Mouse (Mus musculus) kidney, embryonic 15.5 days (tissue): Measurements from ENCODE around the gene Arhgef2. TPM values are rescaled to one million over a fixed set of nuclear protein-coding genes. Genes with fewer than 3 reads are reported as not detected.
A peak's percentile ranks its signal among the peaks of the same experiment; 100 is the strongest.
"Not testable (repeated sequence)": the region's sequence is repeated elsewhere in the genome, so short reads cannot be mapped to it uniquely, and the experiment has no call there.

Source experiments
- ATAC-seq: fragments of 200-750 bp; cut with Nextera tagmentation; replicated peaks from 2 replicates; pipeline ENCODE4 v1.8.0; 2017; ENCODE audit warnings: moderate TSS enrichment; ENCODE audit not compliant: low FRiP score
- H3K27ac ChIP-seq: fragments of 300-500 bp; sonication (generic); 2 replicates; pipeline ENCODE4 v1.5.1; 2015; ENCODE audit warnings: mild to moderate bottlenecking, inconsistent platforms
- H3K27me3 ChIP-seq: fragments of 300-500 bp; sonication (generic); 2 replicates; pipeline ENCODE4 v1.6.1; 2015; ENCODE audit warnings: inconsistent platforms
- H3K36me3 ChIP-seq: fragments of 300-500 bp; sonication (generic); 2 replicates; pipeline ENCODE4 v1.6.1; 2015; ENCODE audit warnings: inconsistent platforms
- H3K4me1 ChIP-seq: fragments of 300-500 bp; sonication (generic); 2 replicates; pipeline ENCODE4 v1.6.1; 2015; ENCODE audit warnings: inconsistent platforms
- H3K4me2 ChIP-seq: fragments of 300-500 bp; sonication (generic); 2 replicates; pipeline ENCODE4 v1.6.1; 2015; ENCODE audit warnings: moderate library complexity, mild to moderate bottlenecking, inconsistent platforms
- H3K4me3 ChIP-seq: fragments of 300-500 bp; sonication (generic); replicated peaks from 2 replicates; pipeline ENCODE4 v1.5.1; 2015; ENCODE audit warnings: mild to moderate bottlenecking, inconsistent platforms
- H3K9ac ChIP-seq: fragments of 300-500 bp; sonication (generic); 2 replicates; pipeline ENCODE4 v1.6.1; 2015; ENCODE audit warnings: mild to moderate bottlenecking, inconsistent platforms
- H3K9me3 ChIP-seq: fragments of 300-500 bp; sonication (generic); replicated peaks from 2 replicates; pipeline ENCODE4 v1.6.1; 2016; ENCODE audit warnings: inconsistent platforms
- WGBS: fragments of 180-500 bp; shearing (Covaris S2); methylation state at CpG from one replicate; pipeline ENCODE4 v1.1.7; 2015; ENCODE audit warnings: mixed read lengths; 5-methylcytosine and 5-hydroxymethylcytosine counted together
- polyA plus RNA-seq: library from polyadenylated mRNA; unstranded; fragments of >200 nt; fragmentation: Nextera tagmentation; extraction: Ambion mirVana; gene quantifications from 2 replicates; pipeline ENCODE4 v1.2.1, GENCODE M21; 2015

Arhgef2 gene
- polyA plus RNA-seq: 99.8 and 104 TPM in 2 replicates

GRCm38 (mm10) chr3:88605666-88606065 is at the start of gene Arhgef2:
TSS of gene Arhgef2 (plus strand) at chr3:88605966.
- H3K27me3 ChIP-seq, H3K36me3 ChIP-seq, H3K9ac ChIP-seq, ATAC-seq, H3K4me3 ChIP-seq, H3K9me3 ChIP-seq, H3K27ac ChIP-seq: not testable (repeated sequence)
- WGBS: 93% methylated on average over 2 of the region's 2 CpGs
- Histone ChIP-seq H3K4me1 (peaks cover 24% of the 10 kb centered on the region), H3K4me2 (peak within 1 kb of the TSS; percentile 71; the same call in 1 of the 2 replicates)

GRCm38 (mm10) chr3:88556616-88557015 is 49.1 kb upstream of the Arhgef2 start:
- H3K27ac ChIP-seq: no peak overlapping the region
- H3K9ac ChIP-seq: no peak overlapping the region
- H3K9me3 ChIP-seq: no peaks in the 10 kb centered on the region
- peaks cover 33% of the 10 kb centered on the region for H3K4me1 ChIP-seq
- ATAC-seq: no peak
- H3K36me3 ChIP-seq: peaks cover 63% of the 10 kb centered on the region
- no peak overlapping the region for H3K4me3 ChIP-seq
- H3K4me2 ChIP-seq: no peak overlapping the region
- H3K27me3 ChIP-seq: no peaks in the 10 kb centered on the region
- WGBS: 88% methylated on average over 8 of the region's 8 CpGs

GRCm38 (mm10) chr3:88559596-88559995 is 46.2 kb upstream of the Arhgef2 start:
- no peak for ATAC-seq
- Histone ChIP-seq H3K36me3 (peaks cover 92% of the 10 kb centered on the region), H3K4me3 (no peak overlapping the region), H3K9ac (no peak overlapping the region), H3K4me2 (no peak overlapping the region), H3K9me3 (no peaks in the 10 kb centered on the region), H3K4me1 (peaks cover 52% of the 10 kb centered on the region), H3K27me3 (no peaks in the 10 kb centered on the region), H3K27ac (no peak overlapping the region)
- 84% methylated on average over 9 of the region's 9 CpGs for WGBS

GRCm38 (mm10) chr3:88561989-88562388 is 43.8 kb upstream of the Arhgef2 start:
- H3K9me3 ChIP-seq: no peaks in the 10 kb centered on the region
- H3K4me3 ChIP-seq: no peak overlapping the region
- H3K4me1 ChIP-seq: peaks cover 42% of the 10 kb centered on the region
- peaks cover 99% of the 10 kb centered on the region for H3K36me3 ChIP-seq
- H3K27ac ChIP-seq: peak overlapping the region; percentile 87
- no peaks in the 10 kb centered on the region for H3K27me3 ChIP-seq
- WGBS: 44% methylated on average over 4 of the region's 4 CpGs
- ATAC-seq: peak; percentile 22
- 0 out of 2 replicates have a peak overlapping the region, but pooled peaks have one; percentile 15 for H3K9ac ChIP-seq
- no peak overlapping the region for H3K4me2 ChIP-seq

GRCm38 (mm10) chr3:88563442-88563841 is 42.3 kb upstream of the Arhgef2 start:
- 0 out of 2 replicates have a peak overlapping the region, but pooled peaks have one; percentile 9 for H3K4me2 ChIP-seq
- H3K27ac ChIP-seq: peak overlapping the region; percentile 87
- no peaks in the 10 kb centered on the region for H3K27me3 ChIP-seq
- H3K36me3 ChIP-seq: peaks cover 99% of the 10 kb centered on the region
- H3K4me1 ChIP-seq: peaks cover 42% of the 10 kb centered on the region
- H3K4me3 ChIP-seq: no peak overlapping the region
- 0 out of 2 replicates have a peak overlapping the region, but pooled peaks have one; percentile 26 for H3K9ac ChIP-seq
- H3K9me3 ChIP-seq: no peaks in the 10 kb centered on the region
- ATAC-seq: 0 out of 2 replicates have a peak, but pooled peaks have one; percentile 3
- WGBS: 29% methylated on average over 4 of the region's 4 CpGs

- H3K27ac ChIP-seq: peak overlapping the region; percentile 87
- peak; percentile 81 for ATAC-seq
- 39% methylated on average over 7 of the region's 7 CpGs for WGBS
- peak overlapping the region; percentile 9; the same call in 1 of the 2 replicates for H3K4me2 ChIP-seq
- H3K27me3 ChIP-seq: no peaks in the 10 kb centered on the region
- peaks cover 99% of the 10 kb centered on the region for H3K36me3 ChIP-seq
- 0 out of 2 replicates have a peak overlapping the region, but pooled peaks have one; percentile 26 for H3K9ac ChIP-seq
- H3K9me3 ChIP-seq: no peaks in the 10 kb centered on the region
- no peak overlapping the region for H3K4me3 ChIP-seq
- peaks cover 42% of the 10 kb centered on the region for H3K4me1 ChIP-seq
Observed at GRCm38 (mm10) chr3:88563966-88564365, 41.8 kb upstream of the Arhgef2 start.

GRCm38 (mm10) chr3:88566116-88566515 is 39.6 kb upstream of the Arhgef2 start:
- Histone ChIP-seq H3K27ac (no peak overlapping the region), H3K4me2 (no peak overlapping the region), H3K4me1 (peaks cover 41% of the 10 kb centered on the region), H3K36me3 (peaks cover 93% of the 10 kb centered on the region), H3K9me3 (no peaks in the 10 kb centered on the region), H3K4me3 (no peak overlapping the region), H3K9ac (no peak overlapping the region), H3K27me3 (no peaks in the 10 kb centered on the region)
- 90% methylated on average over 3 of the region's 3 CpGs for WGBS
- ATAC-seq: no peak

- Histone ChIP-seq H3K4me1 (peaks cover 36% of the 10 kb centered on the region), H3K9me3 (no peaks in the 10 kb centered on the region), H3K27ac (no peak overlapping the region), H3K27me3 (no peaks in the 10 kb centered on the region), H3K4me3 (no peak overlapping the region), H3K36me3 (peaks cover 88% of the 10 kb centered on the region), H3K9ac (no peak overlapping the region), H3K4me2 (no peak overlapping the region)
- ATAC-seq: no peak
- whole genome bisulfite sequencing: 77% methylated on average over 4 of the region's 4 CpGs
Observed at GRCm38 (mm10) chr3:88566536-88567061, 39.2 kb upstream of the Arhgef2 start.

- Histone ChIP-seq H3K36me3 (peaks cover 76% of the 10 kb centered on the region), H3K4me2 (no peak overlapping the region), H3K4me3 (no peak overlapping the region), H3K9me3 (no peaks in the 10 kb centered on the region), H3K27me3 (no peaks in the 10 kb centered on the region), H3K9ac (no peak overlapping the region), H3K27ac (no peak overlapping the region), H3K4me1 (peaks cover 23% of the 10 kb centered on the region)
- 86% methylated on average over 6 of the region's 6 CpGs for WGBS
- ATAC-seq: no peak
Observed at GRCm38 (mm10) chr3:88567892-88568291, 37.9 kb upstream of the Arhgef2 start.

GRCm38 (mm10) chr3:88568615-88569014 is 37.2 kb upstream of the Arhgef2 start:
- WGBS: 97% methylated on average over 2 of the region's 2 CpGs

GRCm38 (mm10) chr3:88569093-88569492 is 36.7 kb upstream of the Arhgef2 start:
- H3K4me3 ChIP-seq: no peak overlapping the region
- no peak overlapping the region for H3K4me2 ChIP-seq
- WGBS: 96% methylated on average over 2 of the region's 2 CpGs
- no peak overlapping the region for H3K9ac ChIP-seq
- H3K27me3 ChIP-seq: no peaks in the 10 kb centered on the region
- no peak for ATAC-seq
- H3K27ac ChIP-seq: no peak overlapping the region
- H3K9me3 ChIP-seq: no peaks in the 10 kb centered on the region
- peaks cover 64% of the 10 kb centered on the region for H3K36me3 ChIP-seq
- H3K4me1 ChIP-seq: peaks cover 11% of the 10 kb centered on the region

More at GRCm38 (mm10) chr3:88568615-88569014, 37.2 kb upstream of the Arhgef2 start:
- Histone ChIP-seq H3K9ac (no peak overlapping the region), H3K4me3 (no peak overlapping the region), H3K27ac (no peak overlapping the region), H3K36me3 (peaks cover 69% of the 10 kb centered on the region), H3K9me3 (no peaks in the 10 kb centered on the region), H3K27me3 (no peaks in the 10 kb centered on the region), H3K4me1 (peaks cover 16% of the 10 kb centered on the region), H3K4me2 (no peak overlapping the region)
- ATAC-seq: no peak

- peaks cover 58% of the 10 kb centered on the region for H3K36me3 ChIP-seq
- no peaks in the 10 kb centered on the region for H3K9me3 ChIP-seq
- H3K4me3 ChIP-seq: no peak overlapping the region
- H3K27ac ChIP-seq: no peak overlapping the region
- WGBS: 91% methylated on average over 5 of the region's 5 CpGs
- ATAC-seq: no peak
- no peak overlapping the region for H3K4me2 ChIP-seq
- no peaks in the 10 kb centered on the region for H3K27me3 ChIP-seq
- no peak overlapping the region for H3K9ac ChIP-seq
- H3K4me1 ChIP-seq: peaks cover 5% of the 10 kb centered on the region
Observed at GRCm38 (mm10) chr3:88569694-88570093, 36.1 kb upstream of the Arhgef2 start.

- Histone ChIP-seq H3K4me3 (no peak overlapping the region), H3K27ac (no peak overlapping the region), H3K36me3 (peaks cover 52% of the 10 kb centered on the region), H3K27me3 (no peaks in the 10 kb centered on the region), H3K9me3 (no peaks in the 10 kb centered on the region), H3K4me2 (no peak overlapping the region), H3K9ac (no peak overlapping the region), H3K4me1 (no peaks in the 10 kb centered on the region)
- ATAC-seq: no peak
- 95% methylated on average over 10 of the region's 10 CpGs for WGBS
Observed at GRCm38 (mm10) chr3:88570341-88570740, 35.4 kb upstream of the Arhgef2 start.
